Mouse (Mus musculus): ENCODE results near the gene Adipoq. TPM values are rescaled to one million over a fixed set of nuclear protein-coding genes. Genes with fewer than 3 reads are reported as not detected.
"Not testable (repeated sequence)": the region's sequence is repeated elsewhere in the genome, so short reads cannot be mapped to it uniquely, and the experiment has no call there.

Gene Adipoq
- polyA plus RNA-seq, 1 experiment from 2014 or later: not detected

- Histone ChIP-seq H3K36me3 (no peaks in the 10 kb centered on the region), H3K4me1 (replicated peaks) (no peaks in the 10 kb centered on the region), H3K9me3 (0 out of 2 replicates have a peak, but pooled peaks cover 6% of the 10 kb centered on the region), H3K4me3 (no peak overlapping the region), H3K4me2 (no peak overlapping the region), H3K9ac (no peak overlapping the region), H3K27ac (replicated peaks) (no peak overlapping the region), H3K27me3 (no peaks in the 10 kb centered on the region)
- 90% methylated on average over 5 of the region's 5 CpGs for WGBS
- no peak for ATAC-seq (ENCODE audit: low read depth)
Measured at GRCm38 (mm10) chr16:23173904-23174303, 27.6 kb downstream of the Adipoq start.

- H3K4me2 ChIP-seq: no peak overlapping the region
- no peaks in the 10 kb centered on the region for H3K27me3 ChIP-seq
- no peaks in the 10 kb centered on the region for H3K4me1 ChIP-seq (replicated peaks)
- ATAC-seq (ENCODE audit: low read depth): no peak
- 0 out of 2 replicates have a peak, but pooled peaks cover 6% of the 10 kb centered on the region for H3K9me3 ChIP-seq
- H3K36me3 ChIP-seq: no peaks in the 10 kb centered on the region
- WGBS: 95% methylated on average over 5 of the region's 5 CpGs
- H3K9ac ChIP-seq: no peak overlapping the region
- no peak overlapping the region for H3K4me3 ChIP-seq
- no peak overlapping the region for H3K27ac ChIP-seq (replicated peaks)
Measured at GRCm38 (mm10) chr16:23174855-23175254, 28.5 kb downstream of the Adipoq start.

GRCm38 (mm10) chr16:23175956-23176355 is 29.6 kb downstream of the Adipoq start:
- no peak for ATAC-seq (ENCODE audit: low read depth)
- H3K27me3 ChIP-seq: no peaks in the 10 kb centered on the region
- H3K27ac ChIP-seq (replicated peaks): no peak overlapping the region
- 0 out of 2 replicates have a peak, but pooled peaks cover 6% of the 10 kb centered on the region for H3K9me3 ChIP-seq
- no peak overlapping the region for H3K4me2 ChIP-seq
- H3K36me3 ChIP-seq: no peaks in the 10 kb centered on the region
- no peak overlapping the region for H3K9ac ChIP-seq
- no peak overlapping the region for H3K4me3 ChIP-seq
- 66% methylated on average over 3 of the region's 3 CpGs for WGBS
- H3K4me1 ChIP-seq (replicated peaks): no peaks in the 10 kb centered on the region

DNA sequence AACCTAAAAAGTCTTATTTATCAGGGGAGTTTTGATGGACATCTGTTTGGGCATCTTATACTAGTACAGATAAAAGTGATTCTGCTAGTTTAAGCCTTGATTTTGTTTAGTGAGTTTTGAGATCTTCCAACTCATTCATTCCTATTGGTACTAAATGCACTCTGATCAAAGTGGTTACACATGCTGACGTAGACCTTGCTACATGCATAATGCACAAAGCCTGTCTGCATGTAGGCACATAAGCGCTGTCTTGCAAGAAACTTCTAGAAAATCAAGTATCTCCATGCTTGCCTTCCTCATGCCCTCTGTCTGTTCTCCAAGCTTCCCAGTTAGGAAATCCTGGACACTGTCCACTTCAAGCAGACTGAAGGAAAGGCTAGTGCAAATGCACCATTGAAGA is 31.5 kb downstream of the Adipoq start:
- no peaks in the 10 kb centered on the region for H3K4me1 ChIP-seq (replicated peaks)
- no peak overlapping the region for H3K27ac ChIP-seq (replicated peaks)
- 96% methylated on average over 2 of the region's 2 CpGs for WGBS
- no peak for ATAC-seq (ENCODE audit: low read depth)
- no peak overlapping the region for H3K4me2 ChIP-seq
- H3K9me3 ChIP-seq: no peaks in the 10 kb centered on the region
- H3K36me3 ChIP-seq: no peaks in the 10 kb centered on the region
- H3K9ac ChIP-seq: no peak overlapping the region
- no peak overlapping the region for H3K4me3 ChIP-seq
- H3K27me3 ChIP-seq: no peaks in the 10 kb centered on the region

DNA sequence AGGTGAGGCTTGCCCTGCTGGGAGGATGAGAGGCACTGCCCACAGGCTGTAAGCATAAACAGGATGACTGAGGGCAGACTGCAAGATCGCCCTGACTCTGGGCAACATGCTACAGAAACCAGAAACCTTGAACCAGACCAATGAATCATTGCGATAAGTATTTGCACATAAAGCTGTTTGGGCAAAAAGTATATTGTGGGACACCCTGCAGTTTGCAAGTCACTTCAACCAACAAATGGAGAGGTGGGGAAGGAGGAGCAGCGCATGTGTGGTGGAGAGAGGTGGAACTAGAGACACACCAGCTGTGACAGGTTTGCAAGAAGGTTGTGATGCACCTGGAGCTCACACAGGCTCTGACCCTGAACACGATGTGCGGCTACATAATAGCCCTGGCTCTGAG is 32.5 kb downstream of the Adipoq start:
- no peak overlapping the region for H3K27ac ChIP-seq (replicated peaks)
- no peak overlapping the region for H3K9ac ChIP-seq
- no peak overlapping the region for H3K4me2 ChIP-seq
- H3K9me3 ChIP-seq: no peaks in the 10 kb centered on the region
- WGBS: 96% methylated on average over 5 of the region's 5 CpGs
- ATAC-seq (ENCODE audit: low read depth): no peak
- no peaks in the 10 kb centered on the region for H3K27me3 ChIP-seq
- H3K4me1 ChIP-seq (replicated peaks): no peaks in the 10 kb centered on the region
- no peaks in the 10 kb centered on the region for H3K36me3 ChIP-seq
- H3K4me3 ChIP-seq: no peak overlapping the region

- not testable (repeated sequence) for H3K4me1 ChIP-seq (replicated peaks); H3K9me3 ChIP-seq; H3K4me2 ChIP-seq; H3K27me3 ChIP-seq; H3K9ac ChIP-seq; H3K4me3 ChIP-seq; ATAC-seq (ENCODE audit: low read depth); H3K36me3 ChIP-seq; H3K27ac ChIP-seq (replicated peaks)
- 93% methylated on average over 18 of the region's 18 CpGs for WGBS
Measured at GRCm38 (mm10) chr16:23179436-23179835, 33.1 kb downstream of the Adipoq start.

DNA sequence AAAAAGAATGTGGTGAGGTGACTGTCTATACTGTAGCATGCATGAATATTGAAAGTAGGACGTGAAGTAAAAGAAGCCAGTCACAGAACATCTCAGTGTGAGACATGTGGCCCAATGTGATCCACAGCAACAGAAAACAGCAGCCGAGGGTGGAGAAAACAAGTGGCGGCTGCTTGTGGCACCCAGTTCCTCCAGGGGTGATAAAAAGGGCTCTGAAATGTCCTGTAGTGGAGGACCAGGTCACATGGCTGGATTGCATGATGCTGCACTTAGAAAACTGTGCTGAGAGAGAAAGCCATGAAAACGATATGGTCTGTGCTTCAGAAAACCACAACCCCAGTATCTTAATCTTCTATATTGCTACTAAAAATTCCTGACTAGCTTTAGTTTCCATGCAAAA is 34.7 kb downstream of the Adipoq start:
- Histone ChIP-seq H3K9ac (no peak overlapping the region), H3K4me1 (replicated peaks) (no peaks in the 10 kb centered on the region), H3K9me3 (no peaks in the 10 kb centered on the region), H3K36me3 (no peaks in the 10 kb centered on the region), H3K27ac (replicated peaks) (no peak overlapping the region), H3K27me3 (no peaks in the 10 kb centered on the region), H3K4me2 (no peak overlapping the region), H3K4me3 (no peak overlapping the region)
- no peak for ATAC-seq (ENCODE audit: low read depth)
- 88% methylated on average over 4 of the region's 4 CpGs for WGBS

DNA sequence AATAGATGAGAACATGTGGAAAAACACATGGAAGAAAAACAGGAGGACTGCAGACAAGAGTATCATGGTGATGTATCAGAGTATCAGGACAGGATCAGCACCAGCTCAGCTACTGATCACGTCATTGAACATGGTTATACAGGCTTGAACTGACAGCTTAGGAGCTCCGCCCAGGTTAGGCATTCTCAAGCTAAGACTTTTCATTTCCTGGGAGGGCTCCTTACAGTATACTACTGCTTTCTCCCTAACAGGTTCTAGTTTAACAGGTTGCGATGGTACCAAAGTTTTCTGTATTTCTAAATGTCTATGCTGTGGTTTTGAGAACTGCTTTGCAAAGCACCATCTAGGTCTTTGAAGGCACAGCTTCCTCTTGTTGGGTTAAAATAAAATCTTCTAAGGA is 35.2 kb downstream of the Adipoq start:
- H3K9ac ChIP-seq: no peak overlapping the region
- no peak for ATAC-seq (ENCODE audit: low read depth)
- no peaks in the 10 kb centered on the region for H3K9me3 ChIP-seq
- H3K4me2 ChIP-seq: no peak overlapping the region
- H3K36me3 ChIP-seq: no peaks in the 10 kb centered on the region
- H3K4me3 ChIP-seq: no peak overlapping the region
- H3K27ac ChIP-seq (replicated peaks): no peak overlapping the region
- no peaks in the 10 kb centered on the region for H3K4me1 ChIP-seq (replicated peaks)
- H3K27me3 ChIP-seq: no peaks in the 10 kb centered on the region
- WGBS: 85% methylated on average over 3 of the region's 3 CpGs

DNA sequence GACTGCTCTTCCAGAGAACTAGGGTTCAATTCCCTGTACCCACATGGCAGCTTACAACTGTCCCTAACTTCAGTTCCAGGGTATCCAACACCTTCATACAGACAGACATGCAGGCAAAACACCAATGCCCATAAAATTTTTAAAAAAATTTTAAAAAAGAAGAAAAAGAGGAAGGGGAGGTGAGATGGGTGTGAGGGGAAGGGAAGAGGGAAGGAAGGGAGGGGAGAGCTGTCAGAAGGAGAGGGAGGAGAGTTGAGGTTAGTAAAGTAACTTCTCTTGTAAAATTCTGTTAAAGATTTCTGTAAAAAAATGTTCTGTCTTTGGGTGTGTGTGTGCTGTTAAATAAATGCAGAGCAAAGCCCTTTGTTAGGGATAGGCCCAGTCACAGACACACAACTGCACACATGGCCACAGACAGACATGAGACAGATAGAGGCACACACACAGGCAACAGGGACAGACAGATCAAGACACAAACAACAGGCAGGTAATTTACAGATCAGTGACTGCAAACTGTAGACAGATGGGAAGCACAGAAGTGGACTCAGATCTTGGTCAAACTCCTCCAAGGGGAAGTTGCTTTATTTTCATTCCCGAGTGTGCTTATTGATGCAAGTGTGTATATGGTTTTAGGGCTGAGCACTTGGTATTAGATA is 35.7 kb downstream of the Adipoq start:
- Histone ChIP-seq H3K27me3 (no peaks in the 10 kb centered on the region), H3K4me2 (no peak overlapping the region), H3K4me3 (no peak overlapping the region), H3K27ac (replicated peaks) (no peak overlapping the region), H3K9ac (no peak overlapping the region), H3K4me1 (replicated peaks) (no peaks in the 10 kb centered on the region), H3K36me3 (no peaks in the 10 kb centered on the region), H3K9me3 (no peaks in the 10 kb centered on the region)
- 70% methylated on average over 1 of the region's 1 CpGs for WGBS
- no peak for ATAC-seq (ENCODE audit: low read depth)

GRCm38 (mm10) chr16:23185824-23186223 is 39.5 kb downstream of the Adipoq start:
- Histone ChIP-seq H3K36me3 (no peaks in the 10 kb centered on the region), H3K27ac (replicated peaks) (no peak overlapping the region), H3K4me1 (replicated peaks) (no peaks in the 10 kb centered on the region), H3K27me3 (no peaks in the 10 kb centered on the region), H3K4me3 (no peak overlapping the region), H3K9me3 (no peaks in the 10 kb centered on the region), H3K4me2 (no peak overlapping the region), H3K9ac (no peak overlapping the region)
- no peak for ATAC-seq (ENCODE audit: low read depth)
- 85% methylated on average over 2 of the region's 2 CpGs for WGBS

GRCm38 (mm10) chr16:23186418-23186817 is 40.1 kb downstream of the Adipoq start:
- H3K9ac ChIP-seq: no peak overlapping the region
- no peak overlapping the region for H3K4me3 ChIP-seq
- H3K9me3 ChIP-seq: no peaks in the 10 kb centered on the region
- no peaks in the 10 kb centered on the region for H3K4me1 ChIP-seq (replicated peaks)
- H3K27ac ChIP-seq (replicated peaks): no peak overlapping the region
- no peaks in the 10 kb centered on the region for H3K27me3 ChIP-seq
- no peak for ATAC-seq (ENCODE audit: low read depth)
- no peak overlapping the region for H3K4me2 ChIP-seq
- no peaks in the 10 kb centered on the region for H3K36me3 ChIP-seq
- WGBS: 90% methylated on average over 4 of the region's 4 CpGs

DNA sequence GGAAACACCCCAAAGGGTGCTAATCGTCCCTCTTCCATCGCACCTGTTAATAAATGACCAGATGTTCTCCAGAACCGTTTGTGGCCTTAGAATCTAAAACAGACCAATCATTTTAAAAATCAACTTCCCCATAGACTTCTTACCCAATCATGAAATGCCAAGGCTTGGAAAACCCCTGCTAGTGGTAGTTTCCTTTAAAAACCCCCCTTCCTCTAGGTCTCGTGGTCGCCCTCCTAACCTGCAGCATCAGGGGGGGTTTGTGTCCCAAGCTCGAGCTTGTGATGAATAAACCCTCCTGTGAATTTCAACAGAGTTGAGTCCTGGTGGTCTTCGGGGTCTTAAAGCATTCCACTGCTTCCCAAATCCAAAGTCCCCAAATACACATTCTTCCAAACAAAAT is 41.6 kb downstream of the Adipoq start:
- Histone ChIP-seq H3K9me3 (no peaks in the 10 kb centered on the region), H3K27ac (replicated peaks) (no peak overlapping the region), H3K4me2 (no peak overlapping the region), H3K9ac (no peak overlapping the region), H3K36me3 (no peaks in the 10 kb centered on the region), H3K4me3 (no peak overlapping the region), H3K27me3 (no peaks in the 10 kb centered on the region), H3K4me1 (replicated peaks) (no peaks in the 10 kb centered on the region)
- ATAC-seq (ENCODE audit: low read depth): no peak
- 89% methylated on average over 7 of the region's 7 CpGs for WGBS

GRCm38 (mm10) chr16:23189612-23190011 is 43.3 kb downstream of the Adipoq start:
- ATAC-seq (ENCODE audit: low read depth): no peak
- Histone ChIP-seq H3K36me3 (no peaks in the 10 kb centered on the region), H3K4me2 (no peak overlapping the region), H3K4me3 (no peak overlapping the region), H3K4me1 (replicated peaks) (no peaks in the 10 kb centered on the region), H3K9ac (no peak overlapping the region), H3K27me3 (no peaks in the 10 kb centered on the region), H3K27ac (replicated peaks) (no peak overlapping the region), H3K9me3 (no peaks in the 10 kb centered on the region)
- 77% methylated on average over 1 of the region's 1 CpGs for WGBS
